Comparison of ENCODE assay signal across 26 mouse cellular contexts in the genomic region with DNA sequence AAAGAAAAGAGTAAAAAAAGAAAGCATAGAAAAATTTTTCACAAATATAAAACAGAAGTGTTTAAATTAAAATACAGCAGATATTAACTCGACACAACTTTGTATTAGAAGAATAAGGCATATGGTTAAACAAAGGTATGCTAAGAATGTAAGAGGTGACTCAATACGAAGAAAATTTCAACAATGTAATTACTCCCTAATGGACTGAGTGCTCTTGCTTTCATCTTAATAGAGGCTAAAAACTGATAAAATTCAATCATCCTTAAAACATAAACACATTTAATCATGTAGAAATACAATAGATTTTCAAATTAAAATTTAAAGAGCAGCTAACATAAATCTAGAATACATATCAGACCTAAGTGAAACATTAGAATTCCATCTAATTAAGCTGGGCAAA.
"Had no signal": no experiment of that assay in that cellular context is flagged by ENCODE, and none has a peak within 500 bp of the region (broad histone marks: within the 10 kb centered on the region; RNA-seq: fewer than 3 reads in every experiment).

No protein-coding gene starts in this region.

- H3K4me3 ChIP-seq: embryonic facial prominence, embryonic 10.5 days; embryonic facial prominence, embryonic 12.5 days; embryonic facial prominence, embryonic 13.5 days; embryonic facial prominence, embryonic 15.5 days; erythroblast, embryonic 14.5 days; forebrain, embryonic 10.5 days; forebrain, embryonic 12.5 days; forebrain, embryonic 13.5 days; forebrain, embryonic 15.5 days; gastrocnemius, adult 2 months; heart, adult 2 months had no signal

- H3K27ac ChIP-seq: embryonic facial prominence, embryonic 10.5 days; embryonic facial prominence, embryonic 12.5 days; embryonic facial prominence, embryonic 13.5 days; embryonic facial prominence, embryonic 15.5 days; forebrain, embryonic 10.5 days; forebrain, embryonic 12.5 days; forebrain, embryonic 13.5 days; forebrain, embryonic 15.5 days; gastrocnemius, adult 2 months; heart, adult 2 months had no signal

- H3K9me3 ChIP-seq: embryonic facial prominence, embryonic 10.5 days; embryonic facial prominence, embryonic 12.5 days; embryonic facial prominence, embryonic 15.5 days; forebrain, embryonic 10.5 days; forebrain, embryonic 12.5 days; forebrain, embryonic 13.5 days; forebrain, embryonic 15.5 days had no signal

- H3K4me2 ChIP-seq: embryonic facial prominence, embryonic 12.5 days; embryonic facial prominence, embryonic 13.5 days; embryonic facial prominence, embryonic 15.5 days; forebrain, embryonic 12.5 days; forebrain, embryonic 13.5 days; forebrain, embryonic 15.5 days had no signal

- DNase-seq: cerebellum, adult 9-11 months; cerebellum, postnatal 10 days; cerebellum, postnatal 14 days; cerebellum, postnatal 25 days; cerebellum, postnatal 36 days; embryo, embryonic 11 days; forebrain, postnatal 0 days; gastrocnemius, adult 2 months; gastrocnemius, postnatal 10 days; gastrocnemius, postnatal 14 days; gastrocnemius, postnatal 25 days; gastrocnemius, postnatal 36 days; heart, adult 11 months; heart, adult 18-20 months; heart, adult 2 months had no signal

- H3K36me3 ChIP-seq: embryonic facial prominence, embryonic 10.5 days; embryonic facial prominence, embryonic 12.5 days; embryonic facial prominence, embryonic 13.5 days; embryonic facial prominence, embryonic 15.5 days; forebrain, embryonic 10.5 days; forebrain, embryonic 12.5 days; forebrain, embryonic 15.5 days had no signal

- H3K4me1 ChIP-seq: embryonic facial prominence, embryonic 12.5 days; embryonic facial prominence, embryonic 13.5 days; embryonic facial prominence, embryonic 15.5 days; forebrain, embryonic 10.5 days; forebrain, embryonic 12.5 days; forebrain, embryonic 13.5 days; forebrain, embryonic 15.5 days had no signal

- ATAC-seq: forebrain, embryonic 13.5 days; forebrain, embryonic 14.5 days; forebrain, embryonic 15.5 days; forebrain, embryonic 16.5 days; forebrain, postnatal 0 days had no signal

- H3K27me3 ChIP-seq: embryonic facial prominence, embryonic 12.5 days; embryonic facial prominence, embryonic 13.5 days; embryonic facial prominence, embryonic 15.5 days; forebrain, embryonic 12.5 days; forebrain, embryonic 13.5 days; forebrain, embryonic 15.5 days had no signal

- H3K9ac ChIP-seq: embryonic facial prominence, embryonic 12.5 days; embryonic facial prominence, embryonic 13.5 days; embryonic facial prominence, embryonic 15.5 days; forebrain, embryonic 12.5 days; forebrain, embryonic 13.5 days; forebrain, embryonic 15.5 days; forebrain, postnatal 0 days had no signal
